Mouse (Mus musculus) spleen, adult 18-20 months (tissue): ENCODE data around the gene Elof1.

Source experiments
- DNase-seq, 2 experiments: peaks; one replicate each; pipeline ENCODE4 v3.0.0; 2022; ENCODE audit warnings: mixed read lengths in 2 of 2

Elof1 gene

GRCm38 (mm10) chr9:22135644-22136390 is 18.8 kb upstream of the Elof1 start, which contains the start of gene Acp5:
Acp5 (minus strand) TSS chr9:22135711.
- no peak for DNase-seq

- DNase-seq, result no peak
These were observed 18.1 kb upstream of the Elof1 start for GRCm38 (mm10) chr9:22134988-22135643.

GRCm38 (mm10) chr9:22134246-22134890 is 17.4 kb upstream of the Elof1 start:
- DNase-seq, result no peak

GRCm38 (mm10) chr9:22132220-22132619 is 15.2 kb upstream of the Elof1 start:
- DNase-seq, result no peak

- peak; percentile 73 to 76 for DNase-seq
These were observed 14.4 kb upstream of the Elof1 start for GRCm38 (mm10) chr9:22131226-22131981.

- peak; percentile 51 to 53 for DNase-seq
These were observed 8.5 kb upstream of the Elof1 start for GRCm38 (mm10) chr9:22125246-22126027.

- DNase-seq, result no peak
These were observed 7.2 kb upstream of the Elof1 start for GRCm38 (mm10) chr9:22124169-22124568.

- peak; percentile 59 to 63 for DNase-seq
These were observed 6.2 kb upstream of the Elof1 start for GRCm38 (mm10) chr9:22123069-22123609.

- peak; percentile 51 for DNase-seq
These were observed 5.0 kb upstream of the Elof1 start for GRCm38 (mm10) chr9:22122005-22122404.

GRCm38 (mm10) chr9:22121545-22121944 is 4.6 kb upstream of the Elof1 start:
- no peak for DNase-seq

- no peak for DNase-seq
These were observed 2.6 kb upstream of the Elof1 start for GRCm38 (mm10) chr9:22119543-22119942.

GRCm38 (mm10) chr9:22117754-22118456 is 933 bp upstream of the Elof1 start:
- peak; percentile 31 to 68 for DNase-seq

GRCm38 (mm10) chr9:22116086-22116485 is 886 bp downstream of the Elof1 start:
- no peak for DNase-seq

GRCm38 (mm10) chr9:22115635-22116034 is 1.3 kb downstream of the Elof1 start:
- DNase-seq, result no peak

- DNase-seq, result no peak
These were observed 8.8 kb downstream of the Elof1 start for GRCm38 (mm10) chr9:22108194-22108593.

- DNase-seq, result no peak
These were observed 17.1 kb downstream of the Elof1 start for GRCm38 (mm10) chr9:22099922-22100321.

- no peak for DNase-seq
These were observed 17.8 kb downstream of the Elof1 start, which contains the start of gene Cnn1 for GRCm38 (mm10) chr9:22098993-22099696. Cnn1 (plus strand) TSS chr9:22099216.

- DNase-seq, result peak; percentile 76 to 87
These were observed 21.1 kb downstream of the Elof1 start for GRCm38 (mm10) chr9:22095854-22096307.

GRCm38 (mm10) chr9:22092746-22093145 is 24.2 kb downstream of the Elof1 start:
- no peak for DNase-seq

GRCm38 (mm10) chr9:22089986-22090385 is 27.0 kb downstream of the Elof1 start:
- DNase-seq, result no peak
